In genomic region chr9:91358851-91359687, GRCm38 (mm10) we compare ENCODE assay signal across 14 mouse cellular contexts. TPM values are rescaled to one million over a fixed set of nuclear protein-coding genes. Genes with fewer than 3 reads are reported as not detected.
DNase-seq lines count a peak whose midpoint lies in the region; ATAC-seq and TF ChIP-seq lines count a peak whose summit lies in the region.
"Had no signal": no experiment of that assay in that cellular context is flagged by ENCODE, and none has a peak within 500 bp of the region (broad histone marks: within the 10 kb centered on the region; RNA-seq: fewer than 3 reads in every experiment).

No protein-coding gene starts in this region.

- H3K4me2 ChIP-seq in lung, embryonic 14.5 days, result no peak overlapping the region
- H3K4me2 ChIP-seq in forebrain, embryonic 16.5 days (ENCODE audit: low read length), result peak overlapping the region; percentile 40
- H3K4me2 ChIP-seq in midbrain, embryonic 14.5 days (ENCODE audit: low read length), result peak overlapping the region; percentile 50
- H3K4me2 ChIP-seq: stomach, embryonic 15.5 days had no signal

- intact Hi-C loops in gastrocnemius, postnatal 14 days (cut with DNase I; ENCODE audit: low total_unique reads), result no loop called here

- no peak for TF ChIP-seq CTCF in lung, embryonic 14.5 days (IDR thresholded peaks at IDR 0.05; ENCODE audit: low read depth)

- 10% methylated on average over 10 of the region's 10 CpGs for WGBS in lung, embryonic 14.5 days
- 34% methylated on average over 10 of the region's 10 CpGs for WGBS in forebrain, embryonic 16.5 days
- WGBS in midbrain, embryonic 14.5 days, result 23% methylated on average over 10 of the region's 10 CpGs

- no peak for ATAC-seq in lung, embryonic 14.5 days (ENCODE audit: insufficient read depth)
- no peak for ATAC-seq in forebrain, embryonic 16.5 days
- no peak for ATAC-seq in midbrain, embryonic 14.5 days (ENCODE audit: low FRiP score, low TSS enrichment)
- ATAC-seq: liver, postnatal 0 days had no signal

- peak; percentile 11 for DNase-seq in lung, embryonic 14.5 days
- no peak for DNase-seq in lung, postnatal 36 days
- peak; percentile 45 for DNase-seq in midbrain, embryonic 14.5 days
- DNase-seq in kidney, adult 11 months, result no peak
- DNase-seq in layer of hippocampus, postnatal 14 days (ENCODE audit: low spot score in 2 of 2), result no peak
- no peak for DNase-seq in gastrocnemius, postnatal 14 days
- DNase-seq: heart, postnatal 4 days; liver, postnatal 0 days; right cerebral cortex, postnatal 14 days had no signal

- H3K9me3 ChIP-seq in lung, embryonic 14.5 days (ENCODE audit: low read depth, low read length), result no peaks in the 10 kb centered on the region
- H3K9me3 ChIP-seq in forebrain, embryonic 16.5 days (ENCODE audit: control insufficient read depth, low read length), result no peaks in the 10 kb centered on the region
- H3K9me3 ChIP-seq in midbrain, embryonic 14.5 days (ENCODE audit: control insufficient read depth, low read length), result no peaks in the 10 kb centered on the region
- H3K9me3 ChIP-seq: stomach, embryonic 15.5 days had no signal

- H3K36me3 ChIP-seq in lung, embryonic 14.5 days (ENCODE audit: insufficient read depth), result no peaks in the 10 kb centered on the region
- H3K36me3 ChIP-seq in forebrain, embryonic 16.5 days (ENCODE audit: control insufficient read depth, insufficient read depth), result no peaks in the 10 kb centered on the region
- H3K36me3 ChIP-seq in midbrain, embryonic 14.5 days (ENCODE audit: control insufficient read depth, insufficient read depth, low read length), result no peaks in the 10 kb centered on the region
- H3K36me3 ChIP-seq: stomach, embryonic 15.5 days had no signal

- H3K9ac ChIP-seq in lung, embryonic 14.5 days, result no peak overlapping the region
- 0 out of 2 replicates have a peak overlapping the region, but pooled peaks have one; percentile 8 for H3K9ac ChIP-seq in forebrain, embryonic 16.5 days (replicated peaks; ENCODE audit: low read depth, low read length)
- H3K9ac ChIP-seq in midbrain, embryonic 14.5 days (replicated peaks; ENCODE audit: low read length), result peak overlapping the region; percentile 49; the same call in 1 of the 2 replicates
- H3K9ac ChIP-seq: liver, postnatal 0 days; stomach, embryonic 15.5 days had no signal

- H3K4me3 ChIP-seq in lung, embryonic 14.5 days (ENCODE audit: low read depth, low read length), result no peak overlapping the region
- H3K4me3 ChIP-seq in forebrain, embryonic 16.5 days (replicated peaks; ENCODE audit: low read length), result peak overlapping the region; percentile 28
- peak overlapping the region; percentile 29 for H3K4me3 ChIP-seq in midbrain, embryonic 14.5 days (replicated peaks; ENCODE audit: low read depth, low read length)
- H3K4me3 ChIP-seq: stomach, embryonic 15.5 days had no signal

- peaks cover 93% of the 10 kb centered on the region for H3K27me3 ChIP-seq in lung, embryonic 14.5 days (ENCODE audit: insufficient read depth, low read length)
- peaks cover 26% of the 10 kb centered on the region for H3K27me3 ChIP-seq in forebrain, embryonic 16.5 days (replicated peaks; ENCODE audit: control insufficient read depth, insufficient read depth, low read length)
- H3K27me3 ChIP-seq in midbrain, embryonic 14.5 days (ENCODE audit: control insufficient read depth, insufficient read depth, low read length), result peaks cover 61% of the 10 kb centered on the region

- H3K4me1 ChIP-seq in lung, embryonic 14.5 days (ENCODE audit: insufficient read depth), result no peaks in the 10 kb centered on the region
- peaks cover 23% of the 10 kb centered on the region for H3K4me1 ChIP-seq in forebrain, embryonic 16.5 days (replicated peaks; ENCODE audit: control insufficient read depth, insufficient read depth, low read length)
- H3K4me1 ChIP-seq in midbrain, embryonic 14.5 days (ENCODE audit: control insufficient read depth, insufficient read depth, low read length), result no peaks in the 10 kb centered on the region

- H3K27ac ChIP-seq in lung, embryonic 14.5 days (ENCODE audit: low read depth), result no peak overlapping the region
- no peak overlapping the region for H3K27ac ChIP-seq in forebrain, embryonic 16.5 days (ENCODE audit: low read length)
- 0 out of 2 replicates have a peak overlapping the region, but pooled peaks have one; percentile 33 for H3K27ac ChIP-seq in midbrain, embryonic 14.5 days (replicated peaks; ENCODE audit: low read depth, low read length)
- H3K27ac ChIP-seq: stomach, embryonic 15.5 days had no signal

RNA-seq across cellular contexts. Expression of gene Zic4, which starts 3.1 kb away (rescaled TPM):
- not detected in 2 replicates for polyA plus RNA-seq in lung, embryonic 14.5 days (2014; fragmentation: Nextera tagmentation; extraction: Ambion mirVana)
- 28.3 and 47.6 TPM in 2 replicates for polyA plus RNA-seq in forebrain, embryonic 16.5 days (2015; fragmentation: Nextera tagmentation; extraction: Ambion mirVana)
- polyA plus RNA-seq in midbrain, embryonic 14.5 days (2014; fragmentation: Nextera tagmentation; extraction: Ambion mirVana), result 32.4 and 49.1 TPM in 2 replicates
- 1 to 10 TPM; 5.4 to 7.4 TPM for total RNA-seq in layer of hippocampus, postnatal 14 days (2021)
- under 1 TPM in 1 of 2 experiments, not detected in 1; 0.66 TPM for total RNA-seq in gastrocnemius, postnatal 14 days (2021)
- total RNA-seq: granulocyte monocyte progenitor cell, adult 5-6 weeks; heart, postnatal 4 days had no signal
- polyA plus RNA-seq: kidney, embryonic 16.5 days; liver, postnatal 0 days; urinary bladder, adult 2 months had no signal

RNA-seq across cellular contexts. Expression of gene Zic1, which starts 6.5 kb away (rescaled TPM):
- polyA plus RNA-seq in lung, embryonic 14.5 days (2014; fragmentation: Nextera tagmentation; extraction: Ambion mirVana), result not detected in 2 replicates
- 4.5 and 8.0 TPM in 2 replicates for polyA plus RNA-seq in forebrain, embryonic 16.5 days (2015; fragmentation: Nextera tagmentation; extraction: Ambion mirVana)
- polyA plus RNA-seq in midbrain, embryonic 14.5 days (2014; fragmentation: Nextera tagmentation; extraction: Ambion mirVana), result 17.8 and 18.5 TPM in 2 replicates
- 10 to 100 TPM; 28.5 to 30.0 TPM for total RNA-seq in layer of hippocampus, postnatal 14 days (2021)
- total RNA-seq in gastrocnemius, postnatal 14 days (2021), result 1 to 10 TPM in 1 of 2 experiments, under 1 TPM in 1; 0.47 to 3.9 TPM
- total RNA-seq: granulocyte monocyte progenitor cell, adult 5-6 weeks; heart, postnatal 4 days had no signal
- polyA plus RNA-seq: kidney, embryonic 16.5 days; liver, postnatal 0 days had no signal

Comparison
In these comparisons a context has a peak if more than half of its experiments do, and no peak if none do; other contexts are left out.
1. DNase-seq: peak in lung, embryonic 14.5 days (single experiment) and midbrain, embryonic 14.5 days (single experiment); none in lung, postnatal 36 days (single experiment), kidney, adult 11 months (single experiment), layer of hippocampus, postnatal 14 days (0 of 2) and gastrocnemius, postnatal 14 days (single experiment).
2. RNA of gene Zic4, which starts 3.1 kb away (polyA plus RNA-seq): 32.4 to 49.1 TPM in midbrain, embryonic 14.5 days and 28.3 to 47.6 TPM in forebrain, embryonic 16.5 days; not detected in lung, embryonic 14.5 days; every median in the first group is over 10 times any median in the second.